Mouse (Mus musculus) liver, postnatal 0 days (tissue): ENCODE measurements around the gene Mcat.

Experiments
- CTCF ChIP-seq: sonication (generic); IDR thresholded peaks from 2 replicates; pipeline ENCODE4 v1.5.1; 2016; ENCODE audit warnings: antibody characterized with exemption, low read depth
- EP300 ChIP-seq: IDR thresholded peaks from 2 replicates; pipeline ENCODE4 v1.6.1; 2016; ENCODE audit warnings: antibody characterized with exemption, low read depth, mild to moderate bottlenecking

- TF ChIP-seq EP300 = no peak
- no peak for TF ChIP-seq CTCF
Observed at GRCm38 (mm10) chr15:83606216-83606615, 42.6 kb upstream of the Mcat start.
